Mouse (Mus musculus): ENCODE results near the gene Prune2. TPM values are rescaled to one million over a fixed set of nuclear protein-coding genes. Genes with fewer than 3 reads are reported as not detected.

The Prune2 gene
- polyA plus RNA-seq, 1 experiment = 10.9 TPM

DNA sequence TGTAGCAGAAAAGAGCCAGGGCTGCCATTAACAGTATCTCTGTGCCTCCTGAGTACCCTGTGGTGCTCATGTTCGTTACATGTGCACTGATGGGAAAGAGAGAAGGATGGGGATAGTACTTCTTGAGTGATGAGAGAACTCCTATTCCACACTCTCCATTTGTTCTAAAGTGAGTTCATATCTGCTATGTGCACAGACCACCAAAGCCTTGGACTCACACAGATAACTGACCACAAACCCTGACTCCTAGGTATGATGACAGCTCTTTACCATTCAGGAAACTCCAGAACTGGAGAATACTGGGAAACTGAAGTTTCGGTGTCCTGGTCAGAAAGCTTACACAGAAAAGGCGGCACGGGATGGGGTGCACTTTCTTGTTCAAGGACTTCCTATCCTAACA is 25.8 kb downstream of the Prune2 start:
- Histone ChIP-seq H3K4me1 (ENCODE audit: control insufficient read depth, insufficient read depth, low read length) (no peaks in the 10 kb centered on the region), H3K9ac (ENCODE audit: low read depth, poor library complexity, severe bottlenecking) (no peak overlapping the region), H3K4me3 (ENCODE audit: low read depth, low read length) (no peak overlapping the region), H3K9me3 (replicated peaks; ENCODE audit: control insufficient read depth, insufficient read depth, low read length, poor library complexity, severe bottlenecking) (no peaks in the 10 kb centered on the region), H3K27ac (ENCODE audit: insufficient read depth, low read length) (no peak overlapping the region), H3K27me3 (ENCODE audit: control insufficient read depth, insufficient read depth, low read length, poor library complexity, severe bottlenecking) (no peaks in the 10 kb centered on the region), H3K36me3 (ENCODE audit: control insufficient read depth, insufficient read depth, low read length, poor library complexity, severe bottlenecking) (no peaks in the 10 kb centered on the region)
- no peak for TF ChIP-seq EP300 (IDR thresholded peaks at IDR 0.05; ENCODE audit: insufficient read depth, low read depth, low read length)
- no peak for TF ChIP-seq CTCF (IDR thresholded peaks at IDR 0.05; ENCODE audit: low read depth, low read length)
- TF ChIP-seq POLR2A (IDR thresholded peaks at IDR 0.05; ENCODE audit: insufficient read depth, low read length) = no peak

- Histone ChIP-seq H3K36me3 (ENCODE audit: control insufficient read depth, insufficient read depth, low read length, poor library complexity, severe bottlenecking) (no peaks in the 10 kb centered on the region), H3K9ac (ENCODE audit: low read depth, poor library complexity, severe bottlenecking) (no peak overlapping the region), H3K27me3 (ENCODE audit: control insufficient read depth, insufficient read depth, low read length, poor library complexity, severe bottlenecking) (no peaks in the 10 kb centered on the region), H3K27ac (ENCODE audit: insufficient read depth, low read length) (no peak overlapping the region), H3K9me3 (replicated peaks; ENCODE audit: control insufficient read depth, insufficient read depth, low read length, poor library complexity, severe bottlenecking) (no peaks in the 10 kb centered on the region), H3K4me1 (ENCODE audit: control insufficient read depth, insufficient read depth, low read length) (no peaks in the 10 kb centered on the region), H3K4me3 (ENCODE audit: low read depth, low read length) (no peak overlapping the region)
- TF ChIP-seq POLR2A (IDR thresholded peaks at IDR 0.05; ENCODE audit: insufficient read depth, low read length) = no peak
- TF ChIP-seq CTCF (IDR thresholded peaks at IDR 0.05; ENCODE audit: low read depth, low read length) = no peak
- no peak for TF ChIP-seq EP300 (IDR thresholded peaks at IDR 0.05; ENCODE audit: insufficient read depth, low read depth, low read length)
Observed at GRCm38 (mm10) chr19:16984897-16985296, 29.0 kb downstream of the Prune2 start.

- Histone ChIP-seq H3K9me3 (replicated peaks; ENCODE audit: control insufficient read depth, insufficient read depth, low read length, poor library complexity, severe bottlenecking) (no peaks in the 10 kb centered on the region), H3K27me3 (ENCODE audit: control insufficient read depth, insufficient read depth, low read length, poor library complexity, severe bottlenecking) (no peaks in the 10 kb centered on the region), H3K27ac (ENCODE audit: insufficient read depth, low read length) (no peak overlapping the region), H3K4me1 (ENCODE audit: control insufficient read depth, insufficient read depth, low read length) (no peaks in the 10 kb centered on the region), H3K36me3 (ENCODE audit: control insufficient read depth, insufficient read depth, low read length, poor library complexity, severe bottlenecking) (no peaks in the 10 kb centered on the region), H3K4me3 (ENCODE audit: low read depth, low read length) (no peak overlapping the region), H3K9ac (ENCODE audit: low read depth, poor library complexity, severe bottlenecking) (no peak overlapping the region)
- TF ChIP-seq POLR2A (IDR thresholded peaks at IDR 0.05; ENCODE audit: insufficient read depth, low read length) (no peak), EP300 (IDR thresholded peaks at IDR 0.05; ENCODE audit: insufficient read depth, low read depth, low read length) (no peak)
Observed at GRCm38 (mm10) chr19:16987984-16988383, 32.1 kb downstream of the Prune2 start.

DNA sequence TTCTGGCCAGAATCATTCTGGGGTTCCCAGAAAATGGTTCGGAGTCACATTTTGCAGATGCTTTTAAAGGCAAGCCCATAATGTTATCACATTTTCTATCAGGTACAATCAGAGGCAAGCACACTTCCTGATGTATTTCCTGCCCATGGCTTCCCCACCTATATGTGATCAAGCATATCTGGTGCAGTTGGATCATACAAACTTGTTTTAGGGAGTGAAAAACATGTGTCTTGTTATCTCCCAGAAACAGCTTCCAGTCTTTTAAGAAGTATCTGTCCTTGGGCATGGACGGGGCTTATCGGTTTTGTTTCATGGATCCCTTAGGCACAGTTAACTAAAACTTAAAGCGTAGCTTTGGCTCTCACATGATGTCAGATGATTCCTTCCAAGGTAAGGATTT is 36.2 kb downstream of the Prune2 start:
- Histone ChIP-seq H3K36me3 (ENCODE audit: control insufficient read depth, insufficient read depth, low read length, poor library complexity, severe bottlenecking) (no peaks in the 10 kb centered on the region), H3K27me3 (ENCODE audit: control insufficient read depth, insufficient read depth, low read length, poor library complexity, severe bottlenecking) (no peaks in the 10 kb centered on the region), H3K9ac (ENCODE audit: low read depth, poor library complexity, severe bottlenecking) (no peak overlapping the region), H3K9me3 (replicated peaks; ENCODE audit: control insufficient read depth, insufficient read depth, low read length, poor library complexity, severe bottlenecking) (no peaks in the 10 kb centered on the region), H3K4me1 (ENCODE audit: control insufficient read depth, insufficient read depth, low read length) (no peaks in the 10 kb centered on the region), H3K27ac (ENCODE audit: insufficient read depth, low read length) (no peak overlapping the region), H3K4me3 (ENCODE audit: low read depth, low read length) (no peak overlapping the region)
- TF ChIP-seq CTCF (IDR thresholded peaks at IDR 0.05; ENCODE audit: low read depth, low read length) (no peak), EP300 (IDR thresholded peaks at IDR 0.05; ENCODE audit: insufficient read depth, low read depth, low read length) (no peak), POLR2A (IDR thresholded peaks at IDR 0.05; ENCODE audit: insufficient read depth, low read length) (no peak)

DNA sequence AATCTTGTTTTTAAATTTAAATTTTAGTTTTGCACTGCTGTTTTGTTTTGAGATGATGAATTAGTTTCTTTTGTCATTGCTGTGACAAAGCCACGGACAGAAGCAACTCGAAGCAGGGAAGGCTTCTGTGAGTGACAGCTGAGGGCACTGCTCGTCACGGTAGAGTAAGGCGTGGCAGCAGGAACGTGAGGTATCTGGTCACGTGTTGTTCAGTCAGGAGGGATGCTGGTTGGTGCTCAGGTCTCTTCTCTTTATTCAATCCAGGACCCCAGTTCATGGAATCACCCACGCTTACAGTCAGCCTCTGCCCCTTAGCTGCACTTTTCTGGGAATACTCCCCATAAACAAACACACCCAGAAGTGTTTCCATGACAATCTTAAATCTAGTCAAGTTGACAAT is 38.3 kb downstream of the Prune2 start:
- H3K27ac ChIP-seq (ENCODE audit: insufficient read depth, low read length) = no peak overlapping the region
- no peak overlapping the region for H3K9ac ChIP-seq (ENCODE audit: low read depth, poor library complexity, severe bottlenecking)
- H3K27me3 ChIP-seq (ENCODE audit: control insufficient read depth, insufficient read depth, low read length, poor library complexity, severe bottlenecking) = no peaks in the 10 kb centered on the region
- H3K36me3 ChIP-seq (ENCODE audit: control insufficient read depth, insufficient read depth, low read length, poor library complexity, severe bottlenecking) = no peaks in the 10 kb centered on the region
- TF ChIP-seq POLR2A (IDR thresholded peaks at IDR 0.05; ENCODE audit: insufficient read depth, low read length) (no peak), EP300 (IDR thresholded peaks at IDR 0.05; ENCODE audit: insufficient read depth, low read depth, low read length) (no peak), CTCF (IDR thresholded peaks at IDR 0.05; ENCODE audit: low read depth, low read length) (no peak)
- H3K9me3 ChIP-seq (replicated peaks; ENCODE audit: control insufficient read depth, insufficient read depth, low read length, poor library complexity, severe bottlenecking) = no peaks in the 10 kb centered on the region
- H3K4me3 ChIP-seq (ENCODE audit: low read depth, low read length) = no peak overlapping the region
- H3K4me1 ChIP-seq (ENCODE audit: control insufficient read depth, insufficient read depth, low read length) = no peaks in the 10 kb centered on the region

- Histone ChIP-seq H3K36me3 (ENCODE audit: control insufficient read depth, insufficient read depth, low read length, poor library complexity, severe bottlenecking) (no peaks in the 10 kb centered on the region), H3K9me3 (replicated peaks; ENCODE audit: control insufficient read depth, insufficient read depth, low read length, poor library complexity, severe bottlenecking) (no peaks in the 10 kb centered on the region), H3K4me3 (ENCODE audit: low read depth, low read length) (no peak overlapping the region), H3K27me3 (ENCODE audit: control insufficient read depth, insufficient read depth, low read length, poor library complexity, severe bottlenecking) (no peaks in the 10 kb centered on the region), H3K9ac (ENCODE audit: low read depth, poor library complexity, severe bottlenecking) (no peak overlapping the region), H3K27ac (ENCODE audit: insufficient read depth, low read length) (no peak overlapping the region), H3K4me1 (ENCODE audit: control insufficient read depth, insufficient read depth, low read length) (no peaks in the 10 kb centered on the region)
- TF ChIP-seq POLR2A (IDR thresholded peaks at IDR 0.05; ENCODE audit: insufficient read depth, low read length) = no peak
- no peak for TF ChIP-seq EP300 (IDR thresholded peaks at IDR 0.05; ENCODE audit: insufficient read depth, low read depth, low read length)
- no peak for TF ChIP-seq CTCF (IDR thresholded peaks at IDR 0.05; ENCODE audit: low read depth, low read length)
Observed at GRCm38 (mm10) chr19:16997915-16998314, 42.0 kb downstream of the Prune2 start.
